Mouse (Mus musculus) heart, embryonic 11.5 days (tissue): Measurements from ENCODE around the gene Axdnd1. TPM values are rescaled to one million over a fixed set of nuclear protein-coding genes. Genes with fewer than 3 reads are reported as not detected.
"Not testable (repeated sequence)": the region's sequence is repeated elsewhere in the genome, so short reads cannot be mapped to it uniquely, and the experiment has no call there.

Source experiments
- ATAC-seq: fragments of 200-750 bp; cut with Nextera tagmentation; replicated peaks from 2 replicates; pipeline ENCODE4 v1.8.0; 2017; ENCODE audit warnings: moderate library complexity; ENCODE audit not compliant: insufficient number of reproducible peaks, low FRiP score, low TSS enrichment
- H3K27ac ChIP-seq: fragments of 300-500 bp; sonication (generic); 2 replicates; pipeline ENCODE4 v1.5.1; 2014; ENCODE audit warnings: mild to moderate bottlenecking, low read depth, low read length
- H3K27me3 ChIP-seq: fragments of 300-500 bp; sonication (generic); 2 replicates; pipeline ENCODE4 v1.6.1; 2014; ENCODE audit warnings: mild to moderate bottlenecking, low read length, mixed read lengths; ENCODE audit not compliant: control insufficient read depth, insufficient read depth
- H3K36me3 ChIP-seq: fragments of 300-500 bp; sonication (generic); 2 replicates; pipeline ENCODE4 v1.6.1; 2014; ENCODE audit warnings: mild to moderate bottlenecking, low read length, moderate library complexity, mixed read lengths; ENCODE audit not compliant: control insufficient read depth, insufficient read depth
- H3K4me1 ChIP-seq: fragments of 300-500 bp; sonication (generic); 2 replicates; pipeline ENCODE4 v1.6.1; 2014; ENCODE audit warnings: low read length; ENCODE audit not compliant: control insufficient read depth, insufficient read depth
- H3K4me2 ChIP-seq: fragments of 300-500 bp; sonication (generic); 2 replicates; pipeline ENCODE4 v1.6.1; 2014; ENCODE audit warnings: mild to moderate bottlenecking, moderate library complexity
- H3K4me3 ChIP-seq: fragments of 300-500 bp; sonication (generic); 2 replicates; pipeline ENCODE4 v1.5.1; 2014; ENCODE audit warnings: low read depth, low read length
- H3K9ac ChIP-seq: fragments of 300-500 bp; sonication (generic); 2 replicates; pipeline ENCODE4 v1.6.1; 2014; ENCODE audit warnings: mild to moderate bottlenecking, low read depth, low read length, moderate library complexity
- H3K9me3 ChIP-seq: fragments of 300-500 bp; sonication (generic); replicated peaks from 2 replicates; pipeline ENCODE4 v1.6.1; 2016; ENCODE audit warnings: low read length; ENCODE audit not compliant: control insufficient read depth
- WGBS: fragments of 180-500 bp; shearing (Covaris S2); extraction: QIAGEN DNeasy Blood & Tissue Kit; methylation state at CpG from one replicate; pipeline ENCODE4 v1.1.7; 2014; ENCODE audit not compliant: insufficient replicate concordance; 5-methylcytosine and 5-hydroxymethylcytosine counted together
- polyA plus RNA-seq: library from polyadenylated mRNA; unstranded; fragments of >200 nt; fragmentation: Nextera tagmentation; extraction: Ambion mirVana; gene quantifications from 2 replicates; pipeline ENCODE4 v1.2.1, GENCODE M21; 2014

Axdnd1 gene
- polyA plus RNA-seq, 1 experiment from 2014 or later, result 0.56 TPM

- 82% methylated on average over 4 of the region's 4 CpGs for WGBS
Observed at GRCm38 (mm10) chr1:156345633-156346032, 75.3 kb downstream of the Axdnd1 start.

DNA sequence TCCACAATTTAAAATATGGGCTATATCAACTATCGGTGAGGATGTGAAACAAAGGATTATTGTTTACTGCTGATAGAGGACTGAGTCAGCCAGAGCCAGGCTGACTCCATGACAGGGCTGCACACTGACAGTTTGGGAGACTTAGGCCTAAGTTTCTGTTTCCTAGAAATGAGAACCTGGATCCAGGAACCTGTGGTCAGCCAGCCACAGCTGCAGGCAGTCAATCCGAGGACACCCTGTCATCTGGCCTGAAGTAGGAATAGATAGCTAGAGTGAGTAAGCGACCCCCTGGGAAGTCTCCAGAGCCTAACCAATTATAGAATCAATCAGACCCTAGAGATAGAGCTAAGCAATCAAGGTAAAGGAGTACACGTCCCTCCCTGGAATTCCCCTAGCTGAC, 76.5 kb downstream of the Axdnd1 start:
- H3K4me2 ChIP-seq, result no peak overlapping the region
- no peaks in the 10 kb centered on the region for H3K4me1 ChIP-seq
- H3K9ac ChIP-seq, result no peak overlapping the region
- H3K4me3 ChIP-seq, result no peak overlapping the region
- 36% methylated on average over 4 of the region's 4 CpGs for WGBS
- no peaks in the 10 kb centered on the region for H3K27me3 ChIP-seq
- H3K9me3 ChIP-seq, result no peaks in the 10 kb centered on the region
- H3K27ac ChIP-seq, result no peak overlapping the region
- H3K36me3 ChIP-seq, result no peaks in the 10 kb centered on the region
- no peak for ATAC-seq

More at GRCm38 (mm10) chr1:156345633-156346032, 75.3 kb downstream of the Axdnd1 start:
- Histone ChIP-seq H3K36me3 (no peaks in the 10 kb centered on the region), H3K4me1 (no peaks in the 10 kb centered on the region), H3K4me2 (no peak overlapping the region), H3K9me3 (no peaks in the 10 kb centered on the region), H3K27me3 (no peaks in the 10 kb centered on the region), H3K4me3 (no peak overlapping the region), H3K9ac (no peak overlapping the region), H3K27ac (no peak overlapping the region)
- ATAC-seq, result no peak

- 66% methylated on average over 4 of the region's 4 CpGs for WGBS
- no peaks in the 10 kb centered on the region for H3K36me3 ChIP-seq
- ATAC-seq, result no peak
- no peak overlapping the region for H3K27ac ChIP-seq
- H3K4me2 ChIP-seq, result no peak overlapping the region
- no peaks in the 10 kb centered on the region for H3K27me3 ChIP-seq
- no peaks in the 10 kb centered on the region for H3K4me1 ChIP-seq
- H3K9me3 ChIP-seq, result no peaks in the 10 kb centered on the region
- no peak overlapping the region for H3K4me3 ChIP-seq
- no peak overlapping the region for H3K9ac ChIP-seq
Observed at GRCm38 (mm10) chr1:156340847-156341246, 80.1 kb downstream of the Axdnd1 start.

- Histone ChIP-seq H3K4me1 (no peaks in the 10 kb centered on the region), H3K27ac (no peak overlapping the region), H3K9me3 (no peaks in the 10 kb centered on the region), H3K27me3 (no peaks in the 10 kb centered on the region), H3K9ac (no peak overlapping the region), H3K4me3 (no peak overlapping the region), H3K36me3 (no peaks in the 10 kb centered on the region), H3K4me2 (no peak overlapping the region)
- no peak for ATAC-seq
- 86% methylated on average over 9 of the region's 9 CpGs for WGBS
Observed at GRCm38 (mm10) chr1:156323126-156323525, 97.8 kb downstream of the Axdnd1 start.

DNA sequence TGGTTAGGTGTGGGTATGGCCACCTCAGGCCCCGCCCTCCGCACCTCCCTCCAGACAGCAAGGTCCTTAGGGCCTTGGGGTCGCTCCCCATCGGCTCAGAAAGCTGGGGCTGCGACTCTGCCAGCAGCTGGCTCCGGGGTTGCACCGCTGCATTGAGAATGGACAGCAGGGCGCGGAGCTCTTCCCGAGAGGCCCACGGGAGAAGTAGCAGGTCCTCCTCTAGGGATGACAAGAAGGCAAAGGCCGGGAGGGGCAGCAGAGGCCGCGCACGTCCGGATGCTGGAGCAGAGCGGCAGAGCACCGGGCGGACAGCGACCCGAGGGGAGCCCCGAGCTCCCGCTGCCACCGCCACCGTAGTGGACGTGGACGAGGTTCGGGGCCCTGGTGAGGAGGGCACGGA, 110.3 kb downstream of the Axdnd1 start, which contains the start of gene Nphs2:
Nphs2 (plus strand) TSS at position 98 of the 400 bp plus-strand sequence.
- no peak for ATAC-seq
- Histone ChIP-seq H3K4me3 (peak within 1 kb of the TSS; percentile 25), H3K36me3 (no peaks in the 10 kb centered on the region), H3K4me1 (no peaks in the 10 kb centered on the region), H3K27ac (no peak within 1 kb of the TSS), H3K4me2 (peak within 1 kb of the TSS; percentile 58), H3K27me3 (peaks cover 50% of the 10 kb centered on the region), H3K9me3 (no peaks in the 10 kb centered on the region), H3K9ac (no peak within 1 kb of the TSS)
- WGBS, result 6% methylated on average over 29 of the region's 29 CpGs

DNA sequence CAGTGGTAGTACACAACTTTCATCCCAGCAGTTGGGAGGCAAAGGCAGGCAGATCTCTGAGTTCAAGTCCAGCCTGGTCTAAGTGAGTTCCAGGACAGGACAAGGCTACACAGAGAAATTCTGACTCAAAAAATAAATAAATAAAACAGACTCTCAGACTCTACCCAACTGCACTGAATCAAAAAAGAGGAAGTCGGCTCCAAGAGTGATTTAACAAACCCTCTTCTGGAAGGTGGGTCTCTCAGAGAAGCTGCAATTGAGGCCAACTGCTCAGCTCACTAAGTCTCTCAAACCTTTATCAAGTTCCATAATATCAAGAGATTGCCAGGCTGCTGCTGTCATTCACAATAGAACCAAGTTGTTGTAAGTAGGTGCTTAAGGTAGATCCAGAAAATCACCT, 112.4 kb downstream of the Axdnd1 start:
- H3K4me2 ChIP-seq, result no peak overlapping the region
- no peaks in the 10 kb centered on the region for H3K36me3 ChIP-seq
- H3K27me3 ChIP-seq, result peaks cover 68% of the 10 kb centered on the region
- H3K27ac ChIP-seq, result no peak overlapping the region
- no peak for ATAC-seq
- H3K4me3 ChIP-seq, result no peak overlapping the region
- H3K9me3 ChIP-seq, result no peaks in the 10 kb centered on the region
- 64% methylated on average over 1 of the region's 1 CpGs for WGBS
- no peak overlapping the region for H3K9ac ChIP-seq
- no peaks in the 10 kb centered on the region for H3K4me1 ChIP-seq

GRCm38 (mm10) chr1:156302911-156303749, 117.8 kb downstream of the Axdnd1 start, which contains the start of gene Tdrd5:
TSS of gene Tdrd5 (minus strand) at chr1:156303664.
- peak within 1 kb of the TSS; percentile 58 for H3K9ac ChIP-seq
- peaks cover 53% of the 10 kb centered on the region for H3K27me3 ChIP-seq
- peak within 1 kb of the TSS; percentile 95 for H3K4me2 ChIP-seq
- H3K4me3 ChIP-seq, result peak within 1 kb of the TSS; percentile 60
- no peaks in the 10 kb centered on the region for H3K36me3 ChIP-seq
- no peaks in the 10 kb centered on the region for H3K4me1 ChIP-seq
- no peaks in the 10 kb centered on the region for H3K9me3 ChIP-seq
- WGBS, result under 1% methylated on average over 75 of the region's 85 CpGs
- H3K27ac ChIP-seq, result no peak within 1 kb of the TSS
- 0 out of 2 replicates have a peak, but pooled peaks have one; percentile 31 for ATAC-seq

DNA sequence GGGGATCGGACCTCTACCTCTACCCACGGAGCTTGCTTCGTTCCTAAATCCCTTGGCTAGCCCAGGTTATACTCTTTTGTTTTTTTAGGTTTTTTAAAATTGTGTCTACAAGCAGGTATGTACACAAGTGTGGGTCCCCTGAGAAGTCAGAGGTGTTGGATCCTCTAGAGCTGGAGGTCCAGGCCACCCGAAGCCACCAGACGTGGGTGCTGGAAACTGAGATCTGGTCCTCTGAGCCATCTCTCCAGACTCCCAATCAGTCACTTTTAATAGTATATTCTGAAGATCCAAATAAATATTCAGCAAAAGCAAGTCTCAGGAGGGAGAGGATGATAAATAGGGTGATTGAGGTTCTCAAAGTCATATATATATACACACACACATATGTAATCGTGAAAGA, 130.9 kb downstream of the Axdnd1 start:
- Histone ChIP-seq H3K27ac (no peak overlapping the region), H3K36me3 (no peaks in the 10 kb centered on the region), H3K4me1 (no peaks in the 10 kb centered on the region), H3K4me3 (no peak overlapping the region), H3K9ac (no peak overlapping the region), H3K9me3 (no peaks in the 10 kb centered on the region), H3K4me2 (no peak overlapping the region), H3K27me3 (no peaks in the 10 kb centered on the region)
- ATAC-seq, result no peak
- 90% methylated on average over 6 of the region's 6 CpGs for WGBS

DNA sequence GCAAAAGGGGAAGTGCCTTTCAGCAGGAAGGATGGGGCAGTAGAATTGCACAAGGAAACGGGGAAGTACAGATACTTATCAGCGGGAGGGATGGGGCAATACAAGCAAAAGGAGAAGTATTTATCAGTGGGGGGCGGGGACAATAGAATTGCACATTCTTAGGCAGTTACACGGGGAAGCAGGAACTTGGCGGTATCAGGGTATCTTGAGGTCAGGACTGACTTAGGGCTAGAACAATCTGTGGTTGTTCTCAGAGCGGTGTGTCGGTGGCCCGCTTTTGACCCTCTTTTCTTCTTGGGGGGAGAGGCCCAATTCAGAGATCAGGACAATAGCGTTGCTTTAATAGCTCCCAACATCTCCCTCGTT, 131.8 kb downstream of the Axdnd1 start:
- H3K36me3 ChIP-seq, H3K9ac ChIP-seq, H3K4me2 ChIP-seq, H3K27ac ChIP-seq, H3K4me1 ChIP-seq, ATAC-seq, H3K9me3 ChIP-seq, H3K27me3 ChIP-seq, H3K4me3 ChIP-seq: not testable (repeated sequence)
- WGBS, result 65% methylated on average over 9 of the region's 10 CpGs
